Mouse (Mus musculus): ENCODE results near the gene Tcf12. TPM values are rescaled to one million over a fixed set of nuclear protein-coding genes. Genes with fewer than 3 reads are reported as not detected.

Tcf12 gene
- polyA plus RNA-seq, 1 experiment from 2014 or later, result 47.4 TPM

DNA sequence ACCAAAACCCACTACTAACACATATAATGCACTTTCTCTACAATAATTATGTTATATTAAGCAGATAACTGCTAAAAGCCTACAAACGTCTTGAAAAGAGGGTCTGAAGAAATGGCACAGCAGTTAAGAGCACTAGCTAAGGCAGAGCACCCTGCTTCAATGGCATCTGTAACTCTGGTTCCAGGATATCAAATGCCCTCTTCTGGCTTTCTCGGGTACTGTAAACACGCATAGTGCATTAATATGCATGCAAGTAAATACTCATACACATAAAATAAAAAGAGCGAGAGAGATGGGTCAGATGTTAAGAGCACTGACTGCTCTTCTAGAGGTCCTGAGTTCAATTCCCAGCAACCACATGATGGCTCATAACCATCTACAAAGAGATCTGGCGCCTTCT, 17.0 kb downstream of the Tcf12 start:
- Histone ChIP-seq H3K9ac (ENCODE audit: low read depth, low read length) (no peak overlapping the region), H3K4me3 (replicated peaks; ENCODE audit: low read depth, low read length) (no peak overlapping the region), H3K4me1 (replicated peaks; ENCODE audit: insufficient read depth, low read length) (no peaks in the 10 kb centered on the region), H3K27me3 (ENCODE audit: insufficient read depth, low read length) (no peaks in the 10 kb centered on the region), H3K27ac (no peak overlapping the region), H3K9me3 (replicated peaks; ENCODE audit: low read length) (no peaks in the 10 kb centered on the region), H3K36me3 (ENCODE audit: insufficient read depth, low read length) (no peaks in the 10 kb centered on the region), H3K4me2 (ENCODE audit: low read length) (no peak overlapping the region)
- 83% methylated on average over 5 of the region's 5 CpGs for WGBS
- TF ChIP-seq CTCF (IDR thresholded peaks at IDR 0.05; ENCODE audit: low read depth), result peak; percentile 58
- ATAC-seq (replicated peaks; ENCODE audit: low FRiP score, low read depth), result no peak
- DNase-seq (ENCODE audit: low spot score), result peak; percentile 66

DNA sequence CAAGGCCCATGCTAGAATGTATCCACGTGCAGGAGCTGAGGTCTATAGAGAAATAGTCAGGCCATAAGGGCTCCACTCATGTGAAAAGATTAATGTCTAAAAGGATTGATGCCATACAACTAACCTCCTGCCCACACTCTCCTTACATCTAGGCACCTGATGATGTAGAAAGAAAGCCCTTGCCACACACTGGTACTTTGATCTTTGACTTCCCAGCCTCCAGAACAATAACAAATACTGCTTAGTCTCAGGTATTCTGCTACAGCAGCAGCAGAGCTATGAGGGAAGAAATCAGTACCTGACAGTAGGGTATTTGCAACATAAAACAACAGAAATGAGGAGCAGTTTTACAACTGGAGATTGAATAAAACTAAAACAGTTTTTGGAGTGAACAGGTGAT, 19.5 kb downstream of the Tcf12 start:
- no peak overlapping the region for H3K9ac ChIP-seq (ENCODE audit: low read depth, low read length)
- H3K27ac ChIP-seq, result no peak overlapping the region
- no peak for TF ChIP-seq CTCF (IDR thresholded peaks at IDR 0.05; ENCODE audit: low read depth)
- no peaks in the 10 kb centered on the region for H3K9me3 ChIP-seq (replicated peaks; ENCODE audit: low read length)
- no peak overlapping the region for H3K4me2 ChIP-seq (ENCODE audit: low read length)
- H3K4me3 ChIP-seq (replicated peaks; ENCODE audit: low read depth, low read length), result no peak overlapping the region
- no peaks in the 10 kb centered on the region for H3K27me3 ChIP-seq (ENCODE audit: insufficient read depth, low read length)
- ATAC-seq (replicated peaks; ENCODE audit: low FRiP score, low read depth), result no peak
- no peaks in the 10 kb centered on the region for H3K4me1 ChIP-seq (replicated peaks; ENCODE audit: insufficient read depth, low read length)
- WGBS, result 66% methylated on average over 1 of the region's 1 CpGs
- DNase-seq (ENCODE audit: low spot score), result no peak
- H3K36me3 ChIP-seq (ENCODE audit: insufficient read depth, low read length), result no peaks in the 10 kb centered on the region

DNA sequence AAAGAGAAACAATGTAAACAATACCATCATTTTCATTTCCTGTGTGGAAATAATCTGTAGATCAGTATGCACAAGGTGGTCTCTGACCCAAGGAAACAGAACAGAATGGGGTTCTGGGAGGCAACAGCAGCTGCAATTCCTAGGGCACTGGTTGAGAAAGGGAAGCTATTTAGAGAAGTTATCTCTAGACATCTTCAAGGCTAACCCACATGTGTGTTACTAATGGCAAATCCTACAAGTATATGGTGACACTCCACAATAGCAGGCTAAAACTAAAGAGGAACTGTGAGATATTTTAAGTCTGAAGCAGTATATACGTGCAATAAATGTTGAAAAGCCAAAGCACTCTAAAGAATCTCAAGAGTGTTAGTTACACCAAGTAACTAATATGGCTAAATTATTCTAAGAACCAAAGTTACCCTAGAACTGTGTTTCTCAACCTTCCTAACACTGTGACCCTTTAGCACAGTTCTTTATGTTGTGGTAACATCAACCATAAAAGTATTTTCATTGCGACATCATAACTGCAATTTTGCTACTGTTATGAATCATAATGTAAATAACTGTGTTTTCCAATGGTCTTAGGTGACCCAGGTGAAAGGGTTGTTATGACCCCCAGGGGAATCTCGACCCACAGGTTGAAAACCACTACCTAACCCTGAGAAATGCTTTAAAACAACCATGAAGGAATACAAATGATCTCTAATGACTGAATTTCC, 22.6 kb downstream of the Tcf12 start:
- WGBS, result 70% methylated on average over 3 of the region's 3 CpGs
- DNase-seq (ENCODE audit: low spot score) (no peak), ATAC-seq (replicated peaks; ENCODE audit: low FRiP score, low read depth) (no peak)
- TF ChIP-seq CTCF (IDR thresholded peaks at IDR 0.05; ENCODE audit: low read depth), result no peak
- Histone ChIP-seq H3K9ac (ENCODE audit: low read depth, low read length) (no peak overlapping the region), H3K36me3 (ENCODE audit: insufficient read depth, low read length) (no peaks in the 10 kb centered on the region), H3K4me2 (ENCODE audit: low read length) (no peak overlapping the region), H3K27ac (no peak overlapping the region), H3K4me3 (replicated peaks; ENCODE audit: low read depth, low read length) (no peak overlapping the region), H3K4me1 (replicated peaks; ENCODE audit: insufficient read depth, low read length) (peaks cover 6% of the 10 kb centered on the region; the same call in 1 of the 2 replicates), H3K27me3 (ENCODE audit: insufficient read depth, low read length) (no peaks in the 10 kb centered on the region), H3K9me3 (replicated peaks; ENCODE audit: low read length) (no peaks in the 10 kb centered on the region)

DNA sequence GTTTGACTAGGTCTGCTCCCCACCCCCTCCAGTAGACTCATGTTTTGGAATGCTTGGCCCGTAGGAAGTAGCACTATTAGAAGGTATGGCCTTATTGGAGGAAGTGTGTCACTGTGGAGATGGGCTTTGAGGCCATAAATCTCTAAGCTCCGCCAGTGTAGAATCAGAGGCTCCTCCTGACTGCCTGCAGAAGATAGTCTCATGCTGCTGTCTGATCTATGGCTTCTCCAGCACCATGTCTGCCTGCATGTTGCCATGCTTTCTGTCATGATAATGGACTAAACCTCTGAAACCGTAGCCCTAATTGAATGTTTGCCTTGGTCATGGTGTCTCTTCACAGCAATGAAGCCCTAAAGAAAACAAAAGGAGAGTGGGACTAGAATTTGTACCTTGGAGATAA, 26.7 kb downstream of the Tcf12 start:
- DNase-seq (ENCODE audit: low spot score), result no peak
- H3K27ac ChIP-seq, result 0 out of 2 replicates have a peak overlapping the region, but pooled peaks have one; percentile 19
- peaks cover 6% of the 10 kb centered on the region; the same call in 1 of the 2 replicates for H3K4me1 ChIP-seq (replicated peaks; ENCODE audit: insufficient read depth, low read length)
- H3K9ac ChIP-seq (ENCODE audit: low read depth, low read length), result no peak overlapping the region
- no peaks in the 10 kb centered on the region for H3K9me3 ChIP-seq (replicated peaks; ENCODE audit: low read length)
- H3K4me2 ChIP-seq (ENCODE audit: low read length), result no peak overlapping the region
- no peak overlapping the region for H3K4me3 ChIP-seq (replicated peaks; ENCODE audit: low read depth, low read length)
- no peak for TF ChIP-seq CTCF (IDR thresholded peaks at IDR 0.05; ENCODE audit: low read depth)
- no peaks in the 10 kb centered on the region for H3K27me3 ChIP-seq (ENCODE audit: insufficient read depth, low read length)
- no peaks in the 10 kb centered on the region for H3K36me3 ChIP-seq (ENCODE audit: insufficient read depth, low read length)
- whole genome bisulfite sequencing, result 61% methylated on average over 3 of the region's 3 CpGs
- ATAC-seq (replicated peaks; ENCODE audit: low FRiP score, low read depth), result no peak

DNA sequence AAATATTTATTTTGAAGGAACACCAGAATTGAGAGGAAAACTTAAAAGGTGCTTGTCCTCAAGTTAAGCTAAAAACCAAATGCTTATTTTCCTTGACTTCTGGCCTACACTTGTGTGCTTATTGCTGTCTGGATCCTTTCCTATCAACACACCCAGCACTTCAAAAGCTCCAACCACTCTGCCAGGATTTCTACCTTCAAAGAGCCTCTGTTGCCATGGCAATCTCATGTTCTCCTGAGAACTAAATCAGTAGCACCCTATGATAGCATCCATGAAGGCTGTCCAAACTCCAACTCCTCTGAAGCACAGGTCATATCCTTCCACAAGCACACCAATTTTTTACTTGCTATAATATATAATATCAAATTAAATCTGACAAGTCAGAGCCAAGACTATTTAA, 27.5 kb downstream of the Tcf12 start:
- Histone ChIP-seq H3K9ac (ENCODE audit: low read depth, low read length) (no peak overlapping the region), H3K4me2 (ENCODE audit: low read length) (no peak overlapping the region), H3K9me3 (replicated peaks; ENCODE audit: low read length) (no peaks in the 10 kb centered on the region), H3K27ac (no peak overlapping the region), H3K4me3 (replicated peaks; ENCODE audit: low read depth, low read length) (no peak overlapping the region), H3K27me3 (ENCODE audit: insufficient read depth, low read length) (no peaks in the 10 kb centered on the region), H3K4me1 (replicated peaks; ENCODE audit: insufficient read depth, low read length) (peaks cover 6% of the 10 kb centered on the region; the same call in 1 of the 2 replicates), H3K36me3 (ENCODE audit: insufficient read depth, low read length) (no peaks in the 10 kb centered on the region)
- peak; percentile 49 for DNase-seq (ENCODE audit: low spot score)
- no peak for ATAC-seq (replicated peaks; ENCODE audit: low FRiP score, low read depth)
- no peak for TF ChIP-seq CTCF (IDR thresholded peaks at IDR 0.05; ENCODE audit: low read depth)

DNA sequence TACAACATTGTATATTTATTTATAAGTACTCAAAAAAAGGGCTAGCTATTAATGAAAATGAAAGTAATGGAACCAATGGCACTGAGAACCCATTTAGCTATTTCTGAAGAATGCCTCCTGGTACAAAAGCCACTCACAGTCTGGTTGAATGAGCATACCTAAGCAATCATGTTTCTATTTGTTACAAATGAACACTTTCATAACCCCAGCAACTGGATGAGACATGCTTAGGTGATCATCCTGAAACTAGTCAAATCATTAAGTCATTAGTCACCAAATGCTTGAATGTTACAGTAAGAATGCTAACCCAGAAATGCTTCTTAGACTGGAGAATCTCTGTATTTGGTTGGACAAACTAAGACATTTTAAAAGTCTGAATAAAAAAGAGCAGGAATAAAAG, 35.5 kb downstream of the Tcf12 start:
- no peak for DNase-seq (ENCODE audit: low spot score)
- Histone ChIP-seq H3K27ac (no peak overlapping the region), H3K9ac (ENCODE audit: low read depth, low read length) (no peak overlapping the region), H3K4me1 (replicated peaks; ENCODE audit: insufficient read depth, low read length) (no peaks in the 10 kb centered on the region), H3K9me3 (replicated peaks; ENCODE audit: low read length) (no peaks in the 10 kb centered on the region), H3K4me2 (ENCODE audit: low read length) (no peak overlapping the region), H3K36me3 (ENCODE audit: insufficient read depth, low read length) (no peaks in the 10 kb centered on the region), H3K27me3 (ENCODE audit: insufficient read depth, low read length) (no peaks in the 10 kb centered on the region), H3K4me3 (replicated peaks; ENCODE audit: low read depth, low read length) (no peak overlapping the region)
- TF ChIP-seq CTCF (IDR thresholded peaks at IDR 0.05; ENCODE audit: low read depth), result no peak
- ATAC-seq (replicated peaks; ENCODE audit: low FRiP score, low read depth), result no peak

DNA sequence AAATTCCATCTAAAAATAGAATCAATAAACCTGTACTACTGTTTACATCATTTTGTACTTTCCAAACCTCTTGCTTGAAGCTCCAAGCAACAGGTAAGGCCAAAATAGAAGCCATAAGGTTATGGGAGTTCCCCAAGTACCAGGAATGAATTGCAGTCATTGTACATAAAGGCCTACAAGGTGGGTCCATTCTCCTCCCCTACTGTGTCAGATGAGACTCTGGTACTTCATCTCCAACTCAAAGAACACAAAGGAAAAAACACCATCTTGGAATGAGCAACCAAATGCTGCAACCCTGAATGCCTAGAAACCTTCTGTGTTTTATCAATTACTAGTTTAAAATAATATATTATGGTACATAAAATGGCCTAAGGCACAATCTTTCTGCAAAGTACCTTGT, 45.5 kb downstream of the Tcf12 start:
- no peaks in the 10 kb centered on the region for H3K36me3 ChIP-seq (ENCODE audit: insufficient read depth, low read length)
- H3K4me3 ChIP-seq (replicated peaks; ENCODE audit: low read depth, low read length), result no peak overlapping the region
- H3K9me3 ChIP-seq (replicated peaks; ENCODE audit: low read length), result no peaks in the 10 kb centered on the region
- TF ChIP-seq CTCF (IDR thresholded peaks at IDR 0.05; ENCODE audit: low read depth), result no peak
- H3K27me3 ChIP-seq (ENCODE audit: insufficient read depth, low read length), result no peaks in the 10 kb centered on the region
- no peak for DNase-seq (ENCODE audit: low spot score)
- no peak overlapping the region for H3K27ac ChIP-seq
- no peaks in the 10 kb centered on the region for H3K4me1 ChIP-seq (replicated peaks; ENCODE audit: insufficient read depth, low read length)
- no peak overlapping the region for H3K9ac ChIP-seq (ENCODE audit: low read depth, low read length)
- ATAC-seq (replicated peaks; ENCODE audit: low FRiP score, low read depth), result no peak
- no peak overlapping the region for H3K4me2 ChIP-seq (ENCODE audit: low read length)

Data from kidney, postnatal 0 days (tissue).